Mouse (Mus musculus) right cerebral cortex, adult 2 months (tissue): ENCODE data around the gene Gucd1.

Experiments
- DNase-seq, 2 experiments: peaks; one replicate each; pipeline ENCODE4 v3.0.0; 2021 to 2022; ENCODE audit warnings: low spot score in 2 of 2

Gucd1 gene

GRCm38 (mm10) chr10:75324391-75324790 is 193.4 kb downstream of the Gucd1 start:
- no peak for DNase-seq

- no peak for DNase-seq
Observed at GRCm38 (mm10) chr10:75323986-75324385, 193.8 kb downstream of the Gucd1 start.

GRCm38 (mm10) chr10:75322966-75323365 is 194.8 kb downstream of the Gucd1 start:
- DNase-seq = no peak

GRCm38 (mm10) chr10:75320321-75320720 is 197.5 kb downstream of the Gucd1 start:
- DNase-seq = no peak

- DNase-seq = no peak
Observed at GRCm38 (mm10) chr10:75318206-75318605, 199.6 kb downstream of the Gucd1 start.

GRCm38 (mm10) chr10:75316908-75317761 is 200.6 kb downstream of the Gucd1 start:
- DNase-seq = peak in 1 of 2 experiments; percentile 51

- DNase-seq = no peak
Observed at GRCm38 (mm10) chr10:75316872-75316907, 201.1 kb downstream of the Gucd1 start, which contains the start of gene Adora2a. Gene Adora2a (plus strand): TSS chr10:75316877.

GRCm38 (mm10) chr10:75316472-75316871 is 201.3 kb downstream of the Gucd1 start:
- DNase-seq = no peak

- DNase-seq = no peak
Observed at GRCm38 (mm10) chr10:75315756-75316155, 202.0 kb downstream of the Gucd1 start.

- no peak for DNase-seq
Observed at GRCm38 (mm10) chr10:75314190-75314980, 203.4 kb downstream of the Gucd1 start.

GRCm38 (mm10) chr10:75312361-75312760 is 205.4 kb downstream of the Gucd1 start:
- no peak for DNase-seq

- DNase-seq = no peak
Observed at GRCm38 (mm10) chr10:75307130-75307529, 210.6 kb downstream of the Gucd1 start.

- DNase-seq = no peak
Observed at GRCm38 (mm10) chr10:75304413-75304812, 213.4 kb downstream of the Gucd1 start.

- no peak for DNase-seq
Observed at GRCm38 (mm10) chr10:75304049-75304405, 213.7 kb downstream of the Gucd1 start.

- DNase-seq = peak; percentile 74 to 75
Observed at GRCm38 (mm10) chr10:75303324-75304048, 214.3 kb downstream of the Gucd1 start.

- no peak for DNase-seq
Observed at GRCm38 (mm10) chr10:75302536-75302935, 215.2 kb downstream of the Gucd1 start.

- DNase-seq = no peak
Observed at GRCm38 (mm10) chr10:75301937-75302336, 215.8 kb downstream of the Gucd1 start.

- no peak for DNase-seq
Observed at GRCm38 (mm10) chr10:75301195-75301806, 216.5 kb downstream of the Gucd1 start.
